Mouse (Mus musculus) heart, postnatal 36 days (tissue): ENCODE measurements around the gene C7. TPM values are rescaled to one million over a fixed set of nuclear protein-coding genes. Genes with fewer than 3 reads are reported as not detected.
"Not testable (repeated sequence)": the region's sequence is repeated elsewhere in the genome, so short reads cannot be mapped to it uniquely, and the experiment has no call there.

Source experiments
- DNase-seq, 2 experiments: peaks; one replicate each; pipeline ENCODE4 v3.0.0; 2021 to 2022
- intact Hi-C: fragments of 180-260 bp; cut with DNase I; formaldehyde crosslinking; loops from one replicate; pipeline ENCODE4 v1.15.1; 2025
- total RNA-seq, 2 experiments: library from RNA; stranded (reverse); gene quantifications; 2 replicates each; pipeline ENCODE4 v1.2.3; 2021

The C7 gene
- total RNA-seq = 1 to 10 TPM; 1.6 to 5.7 TPM

DNA sequence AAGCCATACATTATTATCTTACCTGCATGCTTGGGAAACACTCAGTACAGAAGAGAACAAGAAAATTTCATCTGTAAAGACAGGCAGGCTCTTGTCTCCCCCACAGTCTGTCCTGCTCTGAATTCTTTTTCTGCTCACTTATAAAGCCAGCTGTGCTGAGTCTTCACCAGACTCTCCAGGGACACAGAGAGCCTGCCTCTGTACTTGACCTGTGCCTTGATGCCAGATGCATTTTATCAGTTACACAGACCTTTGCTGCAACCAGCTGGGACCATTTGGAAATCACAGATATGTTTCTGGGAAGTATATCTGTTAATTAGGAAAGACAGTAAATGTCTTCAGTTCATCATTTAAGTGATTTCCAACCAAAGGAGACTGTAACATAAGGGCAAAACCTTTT is at the start of gene C7:
C7 (minus strand) TSS at position 106 of the 400 bp plus-strand sequence.
- intact Hi-C loops = loop anchor here (10.0 kb wide), 1 partner anchor 269 kb away; no protein-coding TSS in a partner anchor
- DNase-seq = peak in 1 of 2 experiments; percentile 18

GRCm38 (mm10) chr15:5112651-5113050 is 49.1 kb upstream of the C7 start:
- no peak for DNase-seq
- intact Hi-C loops = loop anchor here (10.0 kb wide), 1 partner anchor 1272 kb away; no protein-coding TSS in a partner anchor

- intact Hi-C loops = loop anchor here (10.0 kb wide), 1 partner anchor 1054 kb away; no protein-coding TSS in a partner anchor
- peak in 1 of 2 experiments; percentile 11 for DNase-seq
These were observed 45.1 kb upstream of the C7 start for GRCm38 (mm10) chr15:5108655-5109040.

DNA sequence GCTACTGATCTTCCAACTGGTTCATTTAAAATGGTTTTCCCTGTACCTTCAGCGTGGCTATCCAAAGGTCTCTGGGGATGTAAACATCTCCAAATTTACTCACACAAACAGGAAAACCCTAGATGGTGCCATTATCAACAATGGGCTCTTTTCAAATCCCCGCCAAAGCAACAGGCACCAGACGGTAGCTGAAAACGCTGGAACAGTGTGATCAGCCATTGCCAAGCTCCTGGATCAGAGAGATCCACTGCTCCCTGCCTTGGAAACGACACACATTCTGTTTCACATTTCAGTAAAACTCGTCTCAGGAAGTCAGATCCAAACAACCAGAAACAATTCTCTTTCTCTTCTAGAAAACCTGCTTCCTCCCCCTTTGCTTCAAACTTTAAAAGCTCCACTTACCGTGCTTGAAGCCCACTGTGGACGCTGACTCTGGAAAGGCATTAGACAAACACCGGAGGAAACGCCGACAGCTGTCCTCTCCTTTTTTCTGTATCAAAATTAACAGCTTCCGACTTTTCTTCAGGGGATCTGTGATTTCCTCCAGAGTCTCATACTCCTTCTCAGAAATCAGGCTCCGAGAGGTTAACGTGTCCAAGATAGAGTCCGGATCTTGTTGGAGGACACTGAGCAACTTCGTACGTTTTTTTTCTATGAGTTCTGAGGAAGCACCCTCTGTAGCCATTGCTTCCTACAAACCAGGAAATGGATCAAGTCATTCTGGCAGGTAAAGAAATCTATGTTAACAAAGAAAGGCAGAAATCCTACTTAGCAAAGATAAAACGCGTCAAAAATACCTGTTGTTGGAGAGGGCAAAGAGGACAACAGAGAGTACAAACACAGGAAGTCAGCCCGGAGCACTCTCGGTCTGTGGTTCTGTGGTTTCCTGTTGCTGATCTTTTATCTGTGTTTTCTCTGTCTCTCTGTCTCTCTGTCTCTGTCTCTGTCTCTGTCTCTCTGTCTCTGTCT is 44.4 kb upstream of the C7 start, which contains the start of gene Card6:
Card6 (minus strand) TSS at position 854 of the 969 bp plus-strand sequence.
- intact Hi-C loops = loop anchor here (10.0 kb wide), 1 partner anchor 1053 kb away; no protein-coding TSS in a partner anchor
- DNase-seq = peak; percentile 26 to 53

GRCm38 (mm10) chr15:5106293-5106692 is 42.8 kb upstream of the C7 start:
- DNase-seq = no peak
- intact Hi-C loops = loop anchor here (10.0 kb wide), 1 partner anchor 1051 kb away; no protein-coding TSS in a partner anchor

DNA sequence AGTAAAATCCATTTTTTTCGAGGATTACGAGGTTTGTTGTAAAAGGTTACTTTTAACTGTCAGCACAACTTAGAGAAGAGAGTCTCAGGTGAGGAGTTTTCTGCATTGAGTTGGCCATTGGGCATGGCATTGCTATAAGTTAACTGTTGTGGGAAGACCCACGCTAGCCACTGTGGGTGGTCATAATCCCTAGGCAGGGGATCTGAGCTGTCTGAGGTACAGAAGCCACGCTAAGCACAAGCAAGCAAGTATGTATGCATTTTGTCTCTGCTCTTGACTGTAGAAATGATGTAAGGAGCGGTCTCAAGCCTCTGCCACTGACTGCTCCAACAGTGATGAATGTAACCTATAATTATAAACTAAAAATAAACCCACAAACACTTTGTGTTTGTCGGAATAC is 42.4 kb upstream of the C7 start:
- intact Hi-C loops = loop anchor here (10.0 kb wide), 1 partner anchor 1051 kb away; no protein-coding TSS in a partner anchor
- DNase-seq = no peak

GRCm38 (mm10) chr15:5102312-5102711 is 38.8 kb upstream of the C7 start:
- intact Hi-C loops = loop anchor here (2.0 to 10.0 kb wide), 2 partner anchors 14 to 1048 kb away; no protein-coding TSS in a partner anchor

DNA sequence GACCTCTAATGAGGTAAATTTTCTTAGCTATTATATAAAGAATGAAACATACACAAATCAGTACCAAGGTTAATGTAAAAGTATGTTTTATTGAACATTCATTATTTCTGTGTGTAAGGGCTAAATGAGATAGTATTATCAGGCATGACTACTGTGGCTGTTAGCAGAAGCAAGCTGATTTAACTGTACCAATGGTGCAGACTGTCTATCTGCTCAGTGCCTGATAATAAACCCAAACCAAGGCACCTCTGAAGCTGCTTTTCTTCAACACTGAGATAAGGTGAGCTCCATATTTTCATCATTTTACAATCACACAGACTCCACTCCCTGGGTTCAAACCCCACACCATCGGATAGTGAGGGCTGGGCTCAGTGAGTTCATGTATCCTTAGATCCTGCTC is 33.8 kb upstream of the C7 start:
- intact Hi-C loops = no loop called here
- no peak for DNase-seq

More at GRCm38 (mm10) chr15:5102312-5102711, 38.8 kb upstream of the C7 start:
- DNase-seq = no peak

- intact Hi-C loops = no loop called here
- no peak for DNase-seq
These were observed 32.2 kb upstream of the C7 start for GRCm38 (mm10) chr15:5095534-5096301.

- DNase-seq = no peak
- intact Hi-C loops = no loop called here
These were observed 26.6 kb upstream of the C7 start for GRCm38 (mm10) chr15:5090131-5090530.

DNA sequence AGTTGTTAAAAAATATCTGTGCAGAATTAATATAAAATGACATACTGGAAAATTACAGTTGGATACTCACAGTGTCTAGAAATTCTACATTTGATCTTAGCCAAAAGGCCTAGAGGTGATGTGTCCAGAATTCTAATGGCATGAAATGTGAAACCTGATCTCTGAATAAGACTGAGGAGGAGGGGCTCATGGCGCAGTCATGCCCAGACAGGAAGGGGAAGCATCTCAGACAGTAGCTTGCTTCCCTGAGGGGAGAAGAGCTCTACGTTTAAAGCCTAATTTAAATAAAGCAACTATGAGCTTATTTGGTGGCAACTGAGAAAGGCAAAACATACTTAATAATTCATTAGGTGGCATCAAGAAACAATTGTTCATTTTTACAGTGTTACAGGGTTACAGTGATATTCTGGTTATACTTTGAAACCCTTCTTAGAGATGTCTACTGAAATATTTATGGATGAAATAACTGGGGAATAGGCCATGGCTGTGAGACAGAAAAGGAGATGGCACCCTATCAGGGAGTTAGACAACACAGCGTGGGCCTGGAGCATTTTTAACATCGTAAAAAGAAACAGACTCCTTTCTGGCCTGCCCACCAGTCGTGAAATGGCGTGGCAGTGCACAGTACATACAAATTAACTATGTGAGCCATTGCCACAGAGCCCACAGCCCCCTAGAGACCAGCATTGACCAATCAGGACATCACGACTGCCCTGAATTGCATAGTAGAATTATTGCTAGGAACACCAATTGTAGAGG is 25.5 kb upstream of the C7 start:
- DNase-seq = no peak
- intact Hi-C loops = loop anchor here (2.0 to 5.0 kb wide), 2 partner anchors 14 to 1118 kb away; no protein-coding TSS in a partner anchor

DNA sequence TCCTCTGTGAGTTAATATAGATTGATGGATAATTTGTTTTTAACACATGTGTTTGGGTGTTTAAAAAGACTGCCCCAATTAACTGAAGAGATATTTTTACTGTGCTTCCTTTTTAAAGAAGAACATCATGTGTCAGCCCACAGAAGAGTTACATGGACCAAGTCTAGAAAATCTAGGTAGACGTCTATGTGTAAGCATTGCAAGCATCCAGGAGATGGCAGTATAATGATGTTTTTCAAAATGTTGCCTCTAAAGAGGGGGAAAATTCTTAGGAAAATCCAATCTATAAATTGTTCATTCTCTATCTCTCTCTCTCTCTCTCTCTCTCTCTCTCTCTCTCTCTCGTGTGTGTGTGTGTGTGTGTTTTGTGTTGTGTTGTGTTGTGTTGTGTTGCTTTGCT is 22.6 kb upstream of the C7 start:
- intact Hi-C loops = loop anchor here (5.0 kb wide), 1 partner anchor 1121 kb away; no protein-coding TSS in a partner anchor
- no peak for DNase-seq

GRCm38 (mm10) chr15:5081235-5081634 is 17.7 kb upstream of the C7 start:
- DNase-seq = no peak
- intact Hi-C loops = no loop called here

- intact Hi-C loops = loop anchor here (10.0 kb wide), 1 partner anchor 274 kb away; no protein-coding TSS in a partner anchor
These were observed 5.4 kb upstream of the C7 start for GRCm38 (mm10) chr15:5068801-5069518.

DNA sequence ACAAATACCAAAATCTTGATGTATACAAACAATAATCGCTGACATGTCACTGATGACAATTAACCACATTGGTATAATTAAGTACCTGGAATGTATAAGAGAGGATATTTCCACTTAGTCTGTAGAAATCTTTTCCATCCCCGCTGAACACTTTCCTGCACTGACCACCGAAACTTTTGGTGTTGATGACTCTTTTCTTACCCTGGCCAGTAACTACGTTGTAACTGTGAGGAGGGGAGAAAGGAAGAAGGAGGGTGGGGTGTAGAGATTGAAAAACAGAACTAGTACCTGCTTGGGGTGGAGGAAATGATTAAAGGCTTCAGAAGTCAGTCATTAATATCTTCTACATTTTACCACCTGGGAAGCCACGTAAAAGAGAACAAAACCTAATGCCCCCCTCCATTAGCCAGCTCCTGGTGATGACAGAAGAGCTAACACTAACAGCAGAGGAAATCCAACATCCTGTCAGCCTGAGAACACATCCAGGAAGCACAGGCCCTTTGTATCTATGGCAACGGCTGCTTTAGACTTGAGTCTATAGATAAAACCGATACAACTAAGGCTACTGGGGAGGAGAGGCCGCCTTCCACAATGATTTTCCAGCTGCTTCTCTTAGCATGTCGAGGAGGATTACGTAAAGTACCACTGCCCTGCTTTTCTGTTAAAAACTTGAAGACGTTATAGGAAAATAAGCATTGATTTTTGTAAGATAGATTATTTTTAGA is 17.8 kb downstream of the C7 start:
- intact Hi-C loops = no loop called here
- no peak for DNase-seq

More at GRCm38 (mm10) chr15:5068801-5069518, 5.4 kb upstream of the C7 start:
- DNase-seq = peak; percentile 21 to 35

DNA sequence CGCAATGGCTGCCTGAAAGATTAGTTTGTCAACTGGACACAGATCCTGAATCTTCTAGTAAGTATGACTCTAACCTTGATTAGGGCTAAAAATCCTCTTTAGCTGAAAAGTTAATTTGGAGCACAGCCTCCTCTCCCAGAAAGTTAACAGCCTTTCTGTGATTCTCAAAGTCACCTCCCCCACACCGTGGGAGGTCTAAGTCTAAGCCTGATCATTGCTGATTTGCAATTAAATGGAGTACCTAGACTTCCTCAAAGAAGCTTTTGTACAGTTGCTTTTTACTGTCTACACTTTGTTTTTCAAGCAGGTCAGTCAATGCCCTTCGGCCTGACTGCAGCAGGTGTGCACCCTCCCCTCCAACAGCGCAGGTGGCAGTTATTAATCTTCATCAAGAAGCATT is 34.3 kb downstream of the C7 start:
- intact Hi-C loops = no loop called here

GRCm38 (mm10) chr15:5023479-5024265 is 39.9 kb downstream of the C7 start:
- DNase-seq, intact Hi-C loops: not testable (repeated sequence)

More for the DNA sequence above, 34.3 kb downstream of the C7 start:
- DNase-seq = no peak
